Mouse (Mus musculus): Measurements from ENCODE around the gene Ifna2. TPM values are rescaled to one million over a fixed set of nuclear protein-coding genes. Genes with fewer than 3 reads are reported as not detected.

Gene Ifna2
- total RNA-seq, 2 experiments from 2014 or later, result not detected

DNA sequence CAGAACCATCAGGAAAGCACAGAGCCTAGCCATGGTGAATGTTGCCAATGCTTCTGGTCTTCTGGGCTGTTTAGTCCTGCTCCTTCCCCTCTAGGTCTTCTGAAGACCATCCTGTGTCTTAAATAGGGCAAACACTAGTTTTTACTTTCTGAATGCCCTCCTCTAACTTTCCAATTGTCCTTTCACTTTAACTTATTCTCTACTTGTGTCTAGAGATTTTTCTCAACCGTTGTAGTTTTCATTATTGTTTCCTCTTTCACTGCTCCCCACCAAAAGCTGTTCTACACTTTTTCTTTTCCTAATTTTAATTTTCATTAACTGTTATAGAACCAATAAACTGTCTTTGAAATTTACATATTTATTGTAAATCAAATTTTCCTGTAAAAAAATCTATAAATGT is 6.9 kb downstream of the Ifna2 start, which contains the start of gene Ifna16:
TSS of gene Ifna16 (minus strand) at position 101 of the 400 bp plus-strand sequence.
- DNase-seq (ENCODE audit: low spot score), result no peak
- intact Hi-C loops (cut with DNase I), result no loop called here

DNA sequence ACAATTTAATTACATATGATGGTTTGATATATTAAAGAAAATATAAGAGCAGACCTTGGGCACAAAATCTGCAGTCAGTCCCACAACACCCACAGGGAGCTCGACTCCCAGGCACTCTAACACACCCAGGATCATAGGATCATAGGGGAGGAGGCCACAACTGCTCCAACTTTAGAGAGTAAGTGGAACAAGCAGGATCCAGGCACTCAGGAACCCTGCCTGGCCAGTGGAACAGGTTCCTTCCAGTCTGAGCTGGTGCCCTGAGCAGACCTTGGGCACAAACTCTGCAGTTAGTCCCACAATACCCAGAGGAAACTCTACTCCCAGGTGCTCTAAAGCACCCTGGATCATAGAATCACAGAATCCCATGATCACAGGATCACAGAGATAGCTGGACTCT is 28.3 kb downstream of the Ifna2 start:
- intact Hi-C loops (cut with DNase I), result no loop called here
- no peak for DNase-seq (ENCODE audit: low spot score)

DNA sequence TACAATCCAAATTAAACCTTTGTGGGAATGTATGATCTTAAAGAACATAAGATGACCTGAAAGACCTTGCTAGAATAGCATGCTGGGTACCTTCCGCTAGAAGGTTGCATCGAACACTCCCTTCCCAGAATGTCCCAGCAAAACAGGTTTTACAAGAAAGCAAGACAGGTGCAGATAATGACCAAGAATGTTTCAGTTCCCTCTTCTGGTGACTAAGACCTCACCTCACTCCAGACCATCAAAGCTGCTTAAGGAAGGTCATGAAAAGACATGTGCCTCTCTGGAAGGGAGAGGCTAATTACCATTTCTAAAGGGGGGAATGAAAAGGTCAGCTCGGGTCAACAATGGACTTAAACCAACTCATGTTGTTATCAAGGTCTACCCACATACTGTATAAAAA is 30.1 kb downstream of the Ifna2 start:
- DNase-seq (ENCODE audit: low spot score), result no peak
- intact Hi-C loops (cut with DNase I), result no loop called here

DNA sequence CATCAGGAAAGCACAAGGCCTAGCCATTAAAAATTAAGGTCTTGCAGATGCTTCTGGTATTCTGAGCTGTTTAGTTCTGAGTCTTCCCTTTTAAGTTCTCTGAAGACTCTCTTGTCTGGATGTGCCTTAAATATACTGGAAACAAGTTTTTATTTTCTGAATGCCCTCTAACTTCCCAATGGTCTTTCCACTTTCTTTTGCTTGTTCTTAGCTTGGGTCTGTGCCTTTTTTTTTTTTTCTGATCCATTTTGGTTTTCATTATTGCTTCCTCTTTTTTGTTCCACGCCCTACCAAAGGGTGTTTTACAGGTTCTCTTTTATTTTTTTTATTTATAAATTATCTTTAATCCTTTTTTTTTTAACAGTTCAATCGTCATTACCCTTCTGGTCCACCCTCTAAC is 39.4 kb downstream of the Ifna2 start, which contains the start of gene Ifna13:
TSS of gene Ifna13 (minus strand) at position 101 of the 400 bp plus-strand sequence.
- DNase-seq (ENCODE audit: low spot score), result no peak
- intact Hi-C loops (cut with DNase I), result no loop called here

DNA sequence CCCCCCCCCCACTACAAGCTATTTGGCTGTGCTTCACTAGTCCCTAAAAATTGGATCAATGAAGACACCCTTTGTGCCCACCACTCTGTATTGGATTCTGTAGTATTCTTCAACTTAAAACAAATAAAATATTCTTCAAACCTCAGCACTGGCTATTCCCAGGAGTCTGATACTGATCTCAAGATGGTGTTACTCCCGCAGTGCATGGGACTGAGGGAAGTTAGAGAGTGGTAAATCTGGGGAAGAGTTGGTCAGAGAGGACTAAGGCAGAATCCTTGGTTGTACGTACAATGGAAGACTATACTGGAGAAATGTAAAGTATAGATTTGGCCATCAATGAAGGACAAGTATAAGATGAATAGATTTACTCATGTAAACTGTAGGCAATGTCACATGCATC is 41.2 kb downstream of the Ifna2 start:
- intact Hi-C loops (cut with DNase I), result no loop called here
- no peak for DNase-seq (ENCODE audit: low spot score)

DNA sequence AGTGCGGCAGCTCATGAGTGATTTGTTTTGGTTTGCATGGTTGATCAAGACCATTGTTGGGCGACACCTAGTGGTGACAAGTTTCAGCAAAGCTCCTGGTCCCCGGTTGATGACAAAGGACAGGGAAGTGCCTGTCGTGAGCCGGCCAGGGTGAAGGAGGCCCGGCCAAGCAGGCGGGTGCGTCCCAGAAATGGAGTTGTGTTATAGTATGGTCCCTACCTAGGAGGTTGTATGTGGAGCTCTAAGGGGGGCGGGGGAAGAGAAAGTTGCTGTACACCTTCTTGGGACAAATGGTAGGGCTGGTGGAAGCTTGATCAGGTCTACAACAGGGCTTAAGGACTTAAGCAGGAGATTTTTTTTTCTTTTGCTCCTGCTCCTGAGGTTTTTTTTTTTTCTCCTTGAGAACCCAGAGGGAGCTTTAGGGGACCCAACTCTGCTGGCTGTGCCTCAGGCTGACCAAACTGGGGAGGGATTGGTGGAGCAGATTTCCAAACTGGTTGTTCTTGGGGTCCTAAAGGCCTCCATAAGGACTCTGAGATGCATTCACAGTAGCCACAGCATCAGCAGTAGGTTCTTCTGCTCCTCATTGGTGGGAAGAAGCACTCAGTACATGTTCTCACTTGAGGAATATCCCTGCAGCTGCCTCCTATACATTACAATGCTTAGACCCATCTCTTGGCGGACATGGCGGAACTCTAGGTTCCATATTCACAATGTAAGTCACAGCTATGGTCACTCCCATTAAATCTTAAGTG is 42.5 kb downstream of the Ifna2 start:
- peak; percentile 69 for DNase-seq (ENCODE audit: low spot score)
- intact Hi-C loops (cut with DNase I), result loop anchor here (2.0 kb wide), 1 partner anchor 88 kb away; no protein-coding TSS in a partner anchor

DNA sequence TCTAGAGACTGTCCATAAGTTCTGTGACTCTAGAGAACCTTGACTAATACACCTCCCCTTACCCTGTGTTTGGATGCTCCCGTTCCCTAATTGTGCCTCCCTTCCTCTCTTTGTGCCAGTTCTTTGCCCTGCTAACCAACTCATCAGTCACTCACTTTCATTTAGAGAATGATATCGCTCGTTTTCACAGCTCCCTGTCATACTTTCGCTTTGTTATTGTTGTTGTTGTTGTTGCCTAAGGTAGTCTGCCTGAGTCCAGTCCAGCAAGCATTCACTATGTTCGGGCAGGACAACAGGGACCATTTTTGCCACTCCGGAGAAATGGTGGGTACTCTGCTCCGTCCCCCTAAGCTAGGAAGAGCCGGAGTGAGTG is 43.0 kb downstream of the Ifna2 start:
- intact Hi-C loops (cut with DNase I), result loop anchor here (2.0 kb wide), 1 partner anchor 88 kb away; no protein-coding TSS in a partner anchor
- DNase-seq (ENCODE audit: low spot score), result no peak

DNA sequence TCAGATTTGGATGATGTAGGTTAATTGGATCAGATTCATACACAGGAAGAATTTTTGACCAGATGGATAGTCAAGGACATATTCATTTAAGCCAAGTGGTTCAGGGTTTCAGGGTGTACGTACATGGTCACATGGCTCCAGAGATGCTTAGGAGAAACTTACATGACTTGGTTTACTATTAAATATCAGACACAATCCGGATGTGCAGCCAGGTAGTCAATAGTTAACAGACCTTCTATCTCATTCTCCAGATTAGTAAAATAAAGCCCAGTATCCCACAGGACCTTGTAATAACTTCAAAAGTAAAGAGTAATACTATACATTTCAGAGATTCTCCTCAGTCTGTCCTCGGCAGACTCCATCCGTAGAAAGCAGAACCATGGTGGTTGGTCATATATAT is 49.4 kb downstream of the Ifna2 start, which contains the start of gene C87499:
TSS of gene C87499 (minus strand) at position 101 of the 400 bp plus-strand sequence.
- no peak for DNase-seq (ENCODE audit: low spot score)
- intact Hi-C loops (cut with DNase I), result no loop called here

Other genes with a start within 250 kb of the Ifna2 start
- 1 to 10 TPM; 5.3 to 5.9 TPM for gene Hacd4, start 245.0 kb downstream of the Ifna2 start, total RNA-seq (2021)
- not detected for gene Ifnb1, start 161.1 kb downstream of the Ifna2 start, total RNA-seq (2021)
- not detected for gene Ifna15, start 125.7 kb downstream of the Ifna2 start, total RNA-seq (2021)
- not detected for gene Ifna14, start 112.1 kb downstream of the Ifna2 start, total RNA-seq (2021)
- gene Ifna9, start 91.5 kb downstream of the Ifna2 start, total RNA-seq (2021), result not detected
- not detected for gene Ifna12, start 80.5 kb downstream of the Ifna2 start, total RNA-seq (2021)
- gene C87499, start 49.5 kb downstream of the Ifna2 start, total RNA-seq (2021), result not detected
- not detected for gene Ifna13, start 39.5 kb downstream of the Ifna2 start, total RNA-seq (2021)
- not detected for gene Ifna16, start 7.0 kb downstream of the Ifna2 start, total RNA-seq (2021)
- gene Ifnab, start 7.4 kb upstream of the Ifna2 start, total RNA-seq (2021), result not detected
- gene Gm26566, start 37.9 kb upstream of the Ifna2 start, total RNA-seq (2021), result under 1 TPM; 0.50 to 0.57 TPM
- gene Klhl9, start 38.6 kb upstream of the Ifna2 start, total RNA-seq (2021), result 10 to 100 TPM; 67.0 to 74.9 TPM
- gene Gm13271, start 71.0 kb upstream of the Ifna2 start, total RNA-seq (2021), result not detected
- gene Gm13283, start 76.2 kb upstream of the Ifna2 start, total RNA-seq (2021), result not detected
- not detected for gene Gm13290, start 89.9 kb upstream of the Ifna2 start, total RNA-seq (2021)
- not detected for gene Gm13289, start 93.0 kb upstream of the Ifna2 start, total RNA-seq (2021)
- gene Gm13272, start 95.9 kb upstream of the Ifna2 start, total RNA-seq (2021), result not detected
- gene Ifnz, start 98.2 kb upstream of the Ifna2 start, total RNA-seq (2021), result under 1 TPM in 1 of 2 experiments, not detected in 1; 0.18 TPM
- gene Gm13276, start 101.8 kb upstream of the Ifna2 start, total RNA-seq (2021), result not detected
- not detected for gene Gm13277, start 104.7 kb upstream of the Ifna2 start, total RNA-seq (2021)
- gene Gm13278, start 107.6 kb upstream of the Ifna2 start, total RNA-seq (2021), result not detected
- gene Gm13275, start 110.6 kb upstream of the Ifna2 start, total RNA-seq (2021), result not detected
- not detected for gene Gm13279, start 113.5 kb upstream of the Ifna2 start, total RNA-seq (2021)
- gene Gm13285, start 115.8 kb upstream of the Ifna2 start, total RNA-seq (2021), result under 1 TPM in 1 of 2 experiments, not detected in 1; 0.22 TPM
- not detected for gene Gm13287, start 119.3 kb upstream of the Ifna2 start, total RNA-seq (2021)
- not detected for gene Gm13288, start 121.6 kb upstream of the Ifna2 start, total RNA-seq (2021)
- gene Ifna7, start 132.3 kb upstream of the Ifna2 start, total RNA-seq (2021), result not detected
- not detected for gene Ifna11, start 136.0 kb upstream of the Ifna2 start, total RNA-seq (2021)
- not detected for gene Ifna6, start 143.5 kb upstream of the Ifna2 start, total RNA-seq (2021)
- gene Ifna5, start 151.6 kb upstream of the Ifna2 start, total RNA-seq (2021), result not detected
- gene Ifna4, start 157.9 kb upstream of the Ifna2 start, total RNA-seq (2021), result not detected
- gene Ifna1, start 166.2 kb upstream of the Ifna2 start, total RNA-seq (2021), result not detected
- not detected for gene Ifne, start 196.3 kb upstream of the Ifna2 start, total RNA-seq (2021)

Data from heart, postnatal 25 days (tissue).